Mouse (Mus musculus): ENCODE measurements around the gene Fam177a.
A peak's percentile ranks its signal among the peaks of the same experiment; 100 is the strongest.
"Not testable (repeated sequence)": the region's sequence is repeated elsewhere in the genome, so short reads cannot be mapped to it uniquely, and the experiment has no call there.

The Fam177a gene

GRCm38 (mm10) chr12:55124242-55124641, at the start of gene Fam177a:
Gene Fam177a, plus strand, starts transcription at chr12:55124469.
- DNase-seq (ENCODE audit: low spot score in 2 of 2), result not testable (repeated sequence)

GRCm38 (mm10) chr12:55075296-55075695, 49.0 kb upstream of the Fam177a start:
- DNase-seq (ENCODE audit: low spot score in 2 of 2), result no peak

GRCm38 (mm10) chr12:55078706-55079105, 45.6 kb upstream of the Fam177a start:
- not testable (repeated sequence) for DNase-seq (ENCODE audit: low spot score in 2 of 2)

- DNase-seq (ENCODE audit: low spot score in 2 of 2), result peak; percentile 94 to 95
Observed at GRCm38 (mm10) chr12:55079726-55080600, 44.3 kb upstream of the Fam177a start, which contains the start of the genes 2700097O09Rik and Srp54a. Gene 2700097O09Rik, minus strand, starts transcription at chr12:55080110. Gene Srp54a, plus strand, starts transcription at chr12:55080262.

GRCm38 (mm10) chr12:55080601-55080942, 43.7 kb upstream of the Fam177a start:
- DNase-seq (ENCODE audit: low spot score in 2 of 2), result not testable (repeated sequence)

- not testable (repeated sequence) for DNase-seq (ENCODE audit: low spot score in 2 of 2)
Observed at GRCm38 (mm10) chr12:55092127-55092526, 32.1 kb upstream of the Fam177a start.

- DNase-seq (ENCODE audit: low spot score in 2 of 2), result not testable (repeated sequence)
Observed at GRCm38 (mm10) chr12:55112616-55113015, 11.7 kb upstream of the Fam177a start.

GRCm38 (mm10) chr12:55124731-55125130, 462 bp downstream of the Fam177a start:
- DNase-seq (ENCODE audit: low spot score in 2 of 2), result not testable (repeated sequence)

GRCm38 (mm10) chr12:55135540-55135939, 11.3 kb downstream of the Fam177a start:
- not testable (repeated sequence) for DNase-seq (ENCODE audit: low spot score in 2 of 2)

- not testable (repeated sequence) for DNase-seq (ENCODE audit: low spot score in 2 of 2)
Observed at GRCm38 (mm10) chr12:55137859-55138258, 13.6 kb downstream of the Fam177a start.

GRCm38 (mm10) chr12:55154559-55155448, 30.5 kb downstream of the Fam177a start, which contains the start of gene Srp54b:
Gene Srp54b, plus strand, starts transcription at chr12:55155104.
- not testable (repeated sequence) for DNase-seq (ENCODE audit: low spot score in 2 of 2)

- not testable (repeated sequence) for DNase-seq (ENCODE audit: low spot score in 2 of 2)
Observed at GRCm38 (mm10) chr12:55155449-55155783, 31.1 kb downstream of the Fam177a start.

- DNase-seq (ENCODE audit: low spot score in 2 of 2), result not testable (repeated sequence)
Observed at GRCm38 (mm10) chr12:55167034-55167557, 42.8 kb downstream of the Fam177a start.

GRCm38 (mm10) chr12:55187686-55188085, 63.4 kb downstream of the Fam177a start:
- not testable (repeated sequence) for DNase-seq (ENCODE audit: low spot score in 2 of 2)

- not testable (repeated sequence) for DNase-seq (ENCODE audit: low spot score in 2 of 2)
Observed at GRCm38 (mm10) chr12:55189127-55189526, 64.9 kb downstream of the Fam177a start.
